Mouse (Mus musculus): ENCODE data around the gene Cyba.
A peak's percentile ranks its signal among the peaks of the same experiment; 100 is the strongest.

Cyba gene

GRCm38 (mm10) chr8:122423217-122423616 is 9.5 kb downstream of the Cyba start:
- DNase-seq (ENCODE audit: low spot score in 2 of 2) = no peak

- no peak for DNase-seq (ENCODE audit: low spot score in 2 of 2)
Measured at GRCm38 (mm10) chr8:122421376-122422070, 11.2 kb downstream of the Cyba start, which contains the start of gene Il17c. Gene Il17c (plus strand): TSS chr8:122422020.

- no peak for DNase-seq (ENCODE audit: low spot score in 2 of 2)
Measured at GRCm38 (mm10) chr8:122419881-122420555, 12.7 kb downstream of the Cyba start.

- DNase-seq (ENCODE audit: low spot score in 2 of 2) = no peak
Measured at GRCm38 (mm10) chr8:122415554-122415953, 17.2 kb downstream of the Cyba start.

GRCm38 (mm10) chr8:122414311-122414710 is 18.4 kb downstream of the Cyba start:
- DNase-seq (ENCODE audit: low spot score in 2 of 2) = no peak

GRCm38 (mm10) chr8:122407678-122408077 is 25.1 kb downstream of the Cyba start:
- DNase-seq (ENCODE audit: low spot score in 2 of 2) = no peak

GRCm38 (mm10) chr8:122405146-122405805 is 27.5 kb downstream of the Cyba start:
- DNase-seq (ENCODE audit: low spot score in 2 of 2) = no peak

- DNase-seq (ENCODE audit: low spot score in 2 of 2) = no peak
Measured at GRCm38 (mm10) chr8:122398186-122398585, 34.5 kb downstream of the Cyba start.

- DNase-seq (ENCODE audit: low spot score in 2 of 2) = no peak
Measured at GRCm38 (mm10) chr8:122395291-122395690, 37.4 kb downstream of the Cyba start.

GRCm38 (mm10) chr8:122393717-122394116 is 39.0 kb downstream of the Cyba start:
- DNase-seq (ENCODE audit: low spot score in 2 of 2) = no peak

- DNase-seq (ENCODE audit: low spot score in 2 of 2) = no peak
Measured at GRCm38 (mm10) chr8:122390758-122391157, 42.0 kb downstream of the Cyba start.

GRCm38 (mm10) chr8:122389357-122389756 is 43.4 kb downstream of the Cyba start:
- no peak for DNase-seq (ENCODE audit: low spot score in 2 of 2)

GRCm38 (mm10) chr8:122383039-122383438 is 49.7 kb downstream of the Cyba start:
- DNase-seq (ENCODE audit: low spot score in 2 of 2) = no peak

- peak; percentile 95 to 98 for DNase-seq (ENCODE audit: low spot score in 2 of 2)
Measured at GRCm38 (mm10) chr8:122376365-122377231, 56.1 kb downstream of the Cyba start, which contains the start of gene Zc3h18. Gene Zc3h18 (plus strand): TSS chr8:122376609.

GRCm38 (mm10) chr8:122375751-122376364 is 56.9 kb downstream of the Cyba start:
- no peak for DNase-seq (ENCODE audit: low spot score in 2 of 2)

GRCm38 (mm10) chr8:122375320-122375719 is 57.4 kb downstream of the Cyba start:
- DNase-seq (ENCODE audit: low spot score in 2 of 2) = no peak
